ENCODE assay signal across 18 mouse cellular contexts in the genomic region with DNA sequence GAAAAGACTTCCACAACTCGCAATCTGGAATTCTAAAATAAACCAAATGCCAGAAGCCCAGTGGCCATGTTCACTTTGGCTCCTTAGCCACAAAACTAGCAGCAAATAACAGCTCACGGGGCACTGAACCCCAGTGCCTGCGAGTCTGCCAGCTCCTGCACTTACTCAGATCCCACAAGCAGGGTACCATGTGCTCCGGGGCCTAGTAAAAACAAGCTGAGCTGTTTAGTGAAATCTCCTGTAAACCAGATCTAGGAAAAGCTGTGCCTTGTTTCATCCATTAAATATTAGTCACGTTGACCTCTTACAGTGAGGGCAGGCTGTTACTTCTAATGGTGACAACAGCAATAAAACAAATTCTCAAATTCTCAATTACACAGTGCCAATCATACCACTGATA.
DNase-seq lines count a peak whose midpoint lies in the region; ATAC-seq and TF ChIP-seq lines count a peak whose summit lies in the region.
"Had no signal": no experiment of that assay in that cellular context is flagged by ENCODE, and none has a peak within 500 bp of the region (broad histone marks: within the 10 kb centered on the region; RNA-seq: fewer than 3 reads in every experiment).

No protein-coding gene starts in this region.

- H3K4me1 ChIP-seq in hindbrain, postnatal 0 days (ENCODE audit: insufficient read depth, low read length): no peaks in the 10 kb centered on the region
- H3K4me1 ChIP-seq in hindbrain, embryonic 13.5 days (replicated peaks): peaks cover 21% of the 10 kb centered on the region; the same call in 1 of the 2 replicates
- H3K4me1 ChIP-seq in midbrain, embryonic 12.5 days: peaks cover 4% of the 10 kb centered on the region; the same call in 1 of the 2 replicates
- peaks cover 8% of the 10 kb centered on the region; the same call in 1 of the 2 replicates for H3K4me1 ChIP-seq in midbrain, embryonic 13.5 days (replicated peaks)
- H3K4me1 ChIP-seq: intestine, embryonic 15.5 days had no signal

- intact Hi-C loops in gastrocnemius, adult 2 months (cut with DNase I): no loop called here
- intact Hi-C loops in gastrocnemius, postnatal 14 days (cut with DNase I; ENCODE audit: low total_unique reads): loop anchor here (5.0 kb wide), 1 partner anchor 359 kb away; no protein-coding TSS in a partner anchor

- no peak overlapping the region for H3K4me2 ChIP-seq in hindbrain, postnatal 0 days (ENCODE audit: low read depth, low read length)
- H3K4me2 ChIP-seq in hindbrain, embryonic 13.5 days: no peak overlapping the region
- no peak overlapping the region for H3K4me2 ChIP-seq in midbrain, embryonic 12.5 days (replicated peaks)
- H3K4me2 ChIP-seq in midbrain, embryonic 13.5 days (replicated peaks): no peak overlapping the region
- H3K4me2 ChIP-seq: heart, embryonic 12.5 days; intestine, embryonic 15.5 days had no signal

- TF ChIP-seq CTCF in gastrocnemius, adult 2 months (IDR thresholded peaks at IDR 0.05): no peak
- TF ChIP-seq CTCF in hindbrain, postnatal 0 days (IDR thresholded peaks at IDR 0.05; ENCODE audit: low read depth): no peak

- 73% methylated on average over 5 of the region's 5 CpGs for WGBS in hindbrain, postnatal 0 days
- WGBS in hindbrain, embryonic 13.5 days: 88% methylated on average over 5 of the region's 5 CpGs
- WGBS in midbrain, embryonic 12.5 days: 87% methylated on average over 5 of the region's 5 CpGs
- WGBS in midbrain, embryonic 13.5 days: 92% methylated on average over 5 of the region's 5 CpGs

- peaks cover 42% of the 10 kb centered on the region for H3K36me3 ChIP-seq in hindbrain, postnatal 0 days (ENCODE audit: insufficient read depth, low read length)
- H3K36me3 ChIP-seq in hindbrain, embryonic 13.5 days: peaks cover 75% of the 10 kb centered on the region
- H3K36me3 ChIP-seq in midbrain, embryonic 12.5 days: peaks cover 92% of the 10 kb centered on the region
- peaks cover 74% of the 10 kb centered on the region for H3K36me3 ChIP-seq in midbrain, embryonic 13.5 days

- no peak overlapping the region for H3K4me3 ChIP-seq in gastrocnemius, adult 2 months
- no peak overlapping the region for H3K4me3 ChIP-seq in hindbrain, postnatal 0 days (ENCODE audit: low read length)
- no peak overlapping the region for H3K4me3 ChIP-seq in hindbrain, embryonic 13.5 days
- H3K4me3 ChIP-seq in midbrain, embryonic 12.5 days: no peak overlapping the region
- no peak overlapping the region for H3K4me3 ChIP-seq in midbrain, embryonic 13.5 days (replicated peaks)
- H3K4me3 ChIP-seq: embryonic facial prominence, embryonic 10.5 days; forebrain, embryonic 10.5 days; heart, embryonic 12.5 days; intestine, embryonic 15.5 days had no signal

- no peak for DNase-seq in gastrocnemius, adult 2 months
- no peak for DNase-seq in gastrocnemius, postnatal 14 days
- no peak for DNase-seq in hindbrain, postnatal 0 days (ENCODE audit: low spot score)
- DNase-seq in frontal cortex, postnatal 36 days (ENCODE audit: low spot score in 2 of 2): no peak
- DNase-seq: adrenal gland, postnatal 14 days; cerebellum, adult 2 months; cerebellum, postnatal 10 days; gastrocnemius, postnatal 25 days had no signal

- H3K27ac ChIP-seq in gastrocnemius, adult 2 months: peak overlapping the region; percentile 86
- H3K27ac ChIP-seq in hindbrain, postnatal 0 days: peak overlapping the region; percentile 45; the same call in 1 of the 2 replicates
- H3K27ac ChIP-seq in hindbrain, embryonic 13.5 days: no peak overlapping the region
- H3K27ac ChIP-seq in midbrain, embryonic 12.5 days (replicated peaks): no peak overlapping the region
- H3K27ac ChIP-seq in midbrain, embryonic 13.5 days: no peak overlapping the region
- H3K27ac ChIP-seq: embryonic facial prominence, embryonic 10.5 days; forebrain, embryonic 10.5 days; intestine, embryonic 15.5 days had no signal

- H3K27me3 ChIP-seq in hindbrain, postnatal 0 days (ENCODE audit: insufficient read depth, low read length): no peaks in the 10 kb centered on the region
- no peaks in the 10 kb centered on the region for H3K27me3 ChIP-seq in hindbrain, embryonic 13.5 days
- no peaks in the 10 kb centered on the region for H3K27me3 ChIP-seq in midbrain, embryonic 12.5 days
- no peaks in the 10 kb centered on the region for H3K27me3 ChIP-seq in midbrain, embryonic 13.5 days
- H3K27me3 ChIP-seq: heart, embryonic 12.5 days; intestine, embryonic 15.5 days; Patski had no signal

- H3K9ac ChIP-seq in hindbrain, postnatal 0 days (replicated peaks; ENCODE audit: low read length): 0 out of 2 replicates have a peak overlapping the region, but pooled peaks have one; percentile 9
- no peak overlapping the region for H3K9ac ChIP-seq in hindbrain, embryonic 13.5 days
- H3K9ac ChIP-seq in midbrain, embryonic 12.5 days (replicated peaks): 0 out of 2 replicates have a peak overlapping the region, but pooled peaks have one; percentile 2
- no peak overlapping the region for H3K9ac ChIP-seq in midbrain, embryonic 13.5 days (replicated peaks)
- H3K9ac ChIP-seq: heart, embryonic 12.5 days; intestine, embryonic 15.5 days had no signal

- ATAC-seq in hindbrain, postnatal 0 days: no peak
- ATAC-seq in hindbrain, embryonic 13.5 days (ENCODE audit: low FRiP score): no peak
- no peak for ATAC-seq in midbrain, embryonic 12.5 days (ENCODE audit: low FRiP score, low read depth)
- no peak for ATAC-seq in midbrain, embryonic 13.5 days
- ATAC-seq: activated CD4-positive, CD25-positive, alpha-beta regulatory T cell, adult 4 months; forebrain, embryonic 14.5 days; intestine, embryonic 15.5 days; Patski had no signal

- H3K9me3 ChIP-seq in hindbrain, postnatal 0 days (ENCODE audit: low read length): no peaks in the 10 kb centered on the region
- no peaks in the 10 kb centered on the region for H3K9me3 ChIP-seq in hindbrain, embryonic 13.5 days
- no peaks in the 10 kb centered on the region for H3K9me3 ChIP-seq in midbrain, embryonic 12.5 days
- no peaks in the 10 kb centered on the region for H3K9me3 ChIP-seq in midbrain, embryonic 13.5 days
- H3K9me3 ChIP-seq: embryonic facial prominence, embryonic 10.5 days; forebrain, embryonic 10.5 days; heart, embryonic 12.5 days; intestine, embryonic 15.5 days had no signal

Comparison
In these comparisons a context has a peak if more than half of its experiments do, and no peak if none do; other contexts are left out.
1. H3K27ac ChIP-seq: peak in gastrocnemius, adult 2 months (single experiment) and hindbrain, postnatal 0 days (single experiment); none in hindbrain, embryonic 13.5 days (single experiment), midbrain, embryonic 12.5 days (single experiment) and midbrain, embryonic 13.5 days (single experiment).
2. H3K9ac ChIP-seq: peak in hindbrain, postnatal 0 days (single experiment) and midbrain, embryonic 12.5 days (single experiment); none in hindbrain, embryonic 13.5 days (single experiment) and midbrain, embryonic 13.5 days (single experiment).